Mouse (Mus musculus) CH12.LX (cell line): ENCODE results near the gene Hdc. TPM values are rescaled to one million over a fixed set of nuclear protein-coding genes. Genes with fewer than 3 reads are reported as not detected.

Experiments
- DNase-seq: peaks from one replicate; pipeline ENCODE4 v3.0.0-alpha.2; 2013; ENCODE audit errors: extremely low read depth
- H3K27ac ChIP-seq: 2 replicates; pipeline ENCODE4 v1.5.1; 2012; ENCODE audit warnings: low read depth, mild to moderate bottlenecking, control low read depth, moderate library complexity; ENCODE audit not compliant: insufficient read depth
- H3K27me3 ChIP-seq: replicated peaks from 2 replicates; pipeline ENCODE3; 2012; ENCODE audit warnings: inconsistent platforms
- H3K36me3 ChIP-seq, 2 experiments: replicated peaks in 1 of 2; 2 replicates each; pipeline versions ENCODE3 to v1.6.1; 2012; ENCODE audit warnings: inconsistent platforms in 1 of 2, low read length in 1 of 2, mild to moderate bottlenecking in 1 of 2, mixed read lengths in 1 of 2, moderate library complexity in 1 of 2; ENCODE audit not compliant: control insufficient read depth in 1 of 2, insufficient read depth in 1 of 2
- H3K4me1 ChIP-seq, 2 experiments: 2 replicates each; pipeline ENCODE4 v1.6.1; 2012; ENCODE audit warnings: inconsistent platforms in 1 of 2, moderate library complexity in 1 of 2; ENCODE audit not compliant: insufficient read depth in 2 of 2, control insufficient read depth in 1 of 2
- H3K4me2 ChIP-seq: 2 replicates; pipeline ENCODE4 v1.6.1; 2012; ENCODE audit warnings: low read depth, mild to moderate bottlenecking, control low read depth; ENCODE audit not compliant: poor library complexity, insufficient read depth, severe bottlenecking
- H3K4me3 ChIP-seq, 3 experiments: fragments of 150-350 bp in 1 of 3; sonication (generic) in 1 of 3; replicated peaks in 1 of 3; 2 replicates each; pipeline versions ENCODE3 to v1.5.1; 2011 to 2012; ENCODE audit warnings: low read depth in 2 of 3, low read length in 2 of 3, mild to moderate bottlenecking in 2 of 3, moderate library complexity in 2 of 3, control low read depth in 1 of 3, improper control_type of control experiment in 1 of 3, inconsistent platforms in 1 of 3, mixed read lengths in 1 of 3; ENCODE audit not compliant: poor library complexity in 1 of 3
- H3K79me2 ChIP-seq: replicated peaks from 2 replicates; pipeline ENCODE4 v1.6.1; 2012; ENCODE audit warnings: mild to moderate bottlenecking, moderate library complexity; ENCODE audit not compliant: control insufficient read depth, poor library complexity, insufficient read depth, severe bottlenecking; ENCODE audit errors: extremely low read depth
- H3K9ac ChIP-seq: 2 replicates; pipeline ENCODE4 v1.6.1; 2012; ENCODE audit warnings: low read depth, mild to moderate bottlenecking, control low read depth, moderate library complexity; ENCODE audit not compliant: insufficient read depth
- H3K9me3 ChIP-seq: replicated peaks from 2 replicates; pipeline ENCODE3; 2012; ENCODE audit warnings: low read length, inconsistent platforms, mixed read lengths
- BHLHE40 ChIP-seq: IDR thresholded peaks from 2 replicates; pipeline ENCODE4 v1.6.1; 2011; ENCODE audit warnings: mild to moderate bottlenecking, low read depth, low read length, improper control_type of control experiment
- CHD1 ChIP-seq: IDR thresholded peaks from 2 replicates; pipeline ENCODE4 v1.6.1; 2012; ENCODE audit warnings: low read depth, low read length, improper control_type of control experiment, inconsistent platforms
- CTCF ChIP-seq, 2 experiments: IDR thresholded peaks in 1 of 2; conservative IDR thresholded peaks in 1 of 2; 2 replicates each; pipeline ENCODE4 v1.5.1; 2011 to 2012; ENCODE audit warnings: low read depth in 2 of 2, low read length in 2 of 2, improper control_type of control experiment in 1 of 2, inconsistent platforms in 1 of 2, mild to moderate bottlenecking in 1 of 2, moderate library complexity in 1 of 2
- E2F4 ChIP-seq: IDR thresholded peaks from 2 replicates; pipeline ENCODE4 v1.6.1; 2011; ENCODE audit warnings: low read depth, low read length, improper control_type of control experiment; ENCODE audit not compliant: insufficient replicate concordance
- ELF1 ChIP-seq: IDR thresholded peaks from 2 replicates; pipeline ENCODE4 v1.6.1; 2014; ENCODE audit warnings: low read depth, mild to moderate bottlenecking, inconsistent platforms, low read length, improper control_type of control experiment
- EP300 ChIP-seq: IDR thresholded peaks from 2 replicates; pipeline ENCODE4 v1.6.1; 2011; ENCODE audit warnings: low read length, improper control_type of control experiment
- HCFC1 ChIP-seq: IDR thresholded peaks from 2 replicates; pipeline ENCODE4 v1.6.1; 2012; ENCODE audit warnings: low read depth, mild to moderate bottlenecking, inconsistent platforms, low read length, improper control_type of control experiment
- IRF4 ChIP-seq: IDR thresholded peaks from 2 replicates; pipeline ENCODE4 v1.6.1; 2014; ENCODE audit warnings: low read depth, mild to moderate bottlenecking, inconsistent platforms, low read length, improper control_type of control experiment
- JUND ChIP-seq: conservative IDR thresholded peaks from 2 replicates; pipeline ENCODE4 v1.6.1; 2011; ENCODE audit warnings: low read depth, low read length, improper control_type of control experiment
- MAZ ChIP-seq: IDR thresholded peaks from 2 replicates; pipeline ENCODE4 v1.6.1; 2012; ENCODE audit warnings: low read depth, mild to moderate bottlenecking, inconsistent platforms, low read length, improper control_type of control experiment, moderate library complexity
- MXI1 ChIP-seq: IDR thresholded peaks from 2 replicates; pipeline ENCODE4 v1.6.1; 2011; ENCODE audit warnings: mild to moderate bottlenecking, low read depth, low read length, improper control_type of control experiment
- MYC ChIP-seq: IDR thresholded peaks from 2 replicates; pipeline ENCODE4 v1.6.1; 2011; ENCODE audit warnings: low read depth, mild to moderate bottlenecking, improper control_type of control experiment, low read length
- NRF1 ChIP-seq: IDR thresholded peaks from 2 replicates; pipeline ENCODE4 v1.6.1; 2014; ENCODE audit warnings: low read depth, mild to moderate bottlenecking, inconsistent platforms, low read length, improper control_type of control experiment, moderate library complexity
- POLR2A ChIP-seq: IDR thresholded peaks from 2 replicates; pipeline ENCODE4 v1.6.1; 2011; ENCODE audit warnings: low read depth, mild to moderate bottlenecking, improper control_type of control experiment, low read length
- RAD21 ChIP-seq: IDR thresholded peaks from 2 replicates; pipeline ENCODE4 v1.6.1; 2011; ENCODE audit warnings: low read depth, mild to moderate bottlenecking, low read length, improper control_type of control experiment, moderate library complexity
- SMC3 ChIP-seq: IDR thresholded peaks from 2 replicates; pipeline ENCODE4 v1.6.1; 2011; ENCODE audit warnings: low read depth, low read length, improper control_type of control experiment
- TBP ChIP-seq: conservative IDR thresholded peaks from 2 replicates; pipeline ENCODE4 v1.6.1; 2011; ENCODE audit warnings: low read depth, low read length, improper control_type of control experiment
- TCF12 ChIP-seq: IDR thresholded peaks from 2 replicates; pipeline ENCODE4 v1.6.1; 2014; ENCODE audit warnings: low read depth, mild to moderate bottlenecking, inconsistent platforms, low read length, improper control_type of control experiment
- USF1 ChIP-seq: IDR thresholded peaks from 2 replicates; pipeline ENCODE4 v1.6.1; 2014; ENCODE audit warnings: low read depth, mild to moderate bottlenecking, inconsistent platforms, low read length, improper control_type of control experiment
- ZC3H11A ChIP-seq: IDR thresholded peaks from 2 replicates; pipeline ENCODE4 v1.6.1; 2012; ENCODE audit warnings: low read depth, mild to moderate bottlenecking, inconsistent platforms, low read length, improper control_type of control experiment
- ZMIZ1 ChIP-seq: IDR thresholded peaks from 2 replicates; pipeline ENCODE4 v1.6.1; 2012; ENCODE audit warnings: low read depth, mild to moderate bottlenecking, inconsistent platforms, low read length, improper control_type of control experiment
- ZNF384 ChIP-seq: IDR thresholded peaks from 2 replicates; pipeline ENCODE4 v1.6.1; 2012; ENCODE audit warnings: low read depth, low read length, improper control_type of control experiment, inconsistent platforms
- dilution Hi-C: fragments of 300-500 bp; cut with MboI; formaldehyde crosslinking; loops from 2 replicates; pipeline ENCODE4 v1.14.3; 2020; ENCODE audit warnings: low sequenced_read_pairs; ENCODE audit not compliant: extremely low pct_unique_long_range_greater_than_20kb, extremely low pct_ligation_motif_present
- in situ Hi-C: fragments of 300-500 bp; cut with MboI; formaldehyde crosslinking; loops from 3 replicates; pipeline ENCODE4 v1.14.3; 2019; ENCODE audit warnings: low sequenced_read_pairs, low pct_ligation_motif_present, low pct_unique_long_range_greater_than_20kb, mixed read lengths
- polyA plus RNA-seq: library from polyadenylated mRNA; unstranded; fragments of >175 nt; gene quantifications from 2 replicates; pipeline ENCODE4 v1.2.1, GENCODE M21; 2012; ENCODE audit warnings: low read depth; ENCODE audit not compliant: insufficient read length
- total RNA-seq, 2 experiments: library from RNA; depleted of rRNA; stranded (reverse); fragments of 300-350 nt in 1 of 2; fragments of >200 nt in 1 of 2; gene quantifications; 2 replicates each; pipeline ENCODE4 v1.2.3; 2012 to 2014

Gene Hdc
- total and polyA plus RNA-seq, 3 experiments = 1.5 to 1.8 (median 1.6) TPM

- H3K4me1 ChIP-seq = peaks cover 0 to 10% of the 10 kb centered on the region in 2 experiments; a peak in 1 of 4 replicates
- in situ Hi-C loops (loop anchor here (5.0 kb wide), 1 partner anchor 37 kb away; no protein-coding TSS in a partner anchor), dilution Hi-C loops (no loop called here)
- TF ChIP-seq SMC3 = no peak; the same call in 1 of the 2 replicates
- TF ChIP-seq ZNF384 = no peak
- no peak for TF ChIP-seq JUND
- peak in 1 of 2 experiments; percentile 17; a peak in 2 of 4 replicates for TF ChIP-seq CTCF (conservative IDR thresholded peaks at IDR 0.05 in 1 of 2, IDR thresholded peaks at IDR 0.05 in 1 of 2; ENCODE audit: low read depth in 2 of 2, low read length in 2 of 2)
- no peak for TF ChIP-seq NRF1
- TF ChIP-seq MAZ = no peak
- H3K36me3 ChIP-seq = peaks cover 60 to 89% of the 10 kb centered on the region in 2 experiments
- no peak overlapping the region for H3K9ac ChIP-seq
- DNase-seq = no peak
- no peaks in the 10 kb centered on the region for H3K27me3 ChIP-seq
- no peak overlapping the region for H3K27ac ChIP-seq
- H3K4me2 ChIP-seq = no peak overlapping the region
- peaks cover 10% of the 10 kb centered on the region for H3K9me3 ChIP-seq
- no peaks in the 10 kb centered on the region for H3K79me2 ChIP-seq
- H3K4me3 ChIP-seq = no peak overlapping the region
Measured at GRCm38 (mm10) chr2:126644768-126645167, 25.7 kb upstream of the Hdc start.

- Histone ChIP-seq H3K79me2 (no peaks in the 10 kb centered on the region), H3K9me3 (peaks cover 10% of the 10 kb centered on the region), H3K4me1 (peaks cover 6 to 24% of the 10 kb centered on the region in 2 experiments), H3K27ac (no peak overlapping the region), H3K4me3 (no peak overlapping the region), H3K27me3 (no peaks in the 10 kb centered on the region), H3K36me3 (peaks cover 40 to 72% of the 10 kb centered on the region in 2 experiments), H3K9ac (no peak overlapping the region), H3K4me2 (no peak overlapping the region)
- TF ChIP-seq CTCF (conservative IDR thresholded peaks at IDR 0.05 in 1 of 2, IDR thresholded peaks at IDR 0.05 in 1 of 2; ENCODE audit: low read depth in 2 of 2, low read length in 2 of 2) (peak in 1 of 2 experiments; percentile 32; a peak in 1 of 4 replicates), ZC3H11A (no peak)
- dilution Hi-C loops (no loop called here), in situ Hi-C loops (loop anchor here (5.0 kb wide), 1 partner anchor 33 kb away; no protein-coding TSS in a partner anchor)
- no peak for DNase-seq
Measured at GRCm38 (mm10) chr2:126640298-126640697, 21.2 kb upstream of the Hdc start.

GRCm38 (mm10) chr2:126635939-126636823 is 17.1 kb upstream of the Hdc start:
- in situ Hi-C loops (no loop called here), dilution Hi-C loops (no loop called here)
- peak overlapping the region; percentile 42 for H3K27ac ChIP-seq
- H3K4me2 ChIP-seq = no peak overlapping the region
- no peak overlapping the region; the same call in 1 of the 2 replicates for H3K9ac ChIP-seq
- H3K4me3 ChIP-seq = no peak overlapping the region
- H3K9me3 ChIP-seq = peaks cover 10% of the 10 kb centered on the region
- DNase-seq = peak; percentile 87
- H3K79me2 ChIP-seq = no peaks in the 10 kb centered on the region
- H3K27me3 ChIP-seq = no peaks in the 10 kb centered on the region
- H3K4me1 ChIP-seq = peaks cover 6 to 24% of the 10 kb centered on the region in 2 experiments
- peaks cover 28 to 68% of the 10 kb centered on the region in 2 experiments for H3K36me3 ChIP-seq
- TF ChIP-seq CHD1 (no peak), HCFC1 (peak; percentile 43; the same call in 1 of the 2 replicates), MYC (peak; percentile 74), CTCF (conservative IDR thresholded peaks at IDR 0.05 in 1 of 2, IDR thresholded peaks at IDR 0.05 in 1 of 2; ENCODE audit: low read depth in 2 of 2, low read length in 2 of 2) (no peak), JUND (peak; percentile 74), RAD21 (no peak), SMC3 (no peak), TBP (0 out of 2 replicates have a peak, but pooled peaks have one; percentile 32), BHLHE40 (peak; percentile 57), IRF4 (peak; percentile 40; the same call in 1 of the 2 replicates), TCF12 (0 out of 2 replicates have a peak, but pooled peaks have one; percentile 39), E2F4 (0 out of 2 replicates have a peak, but pooled peaks have one; percentile 37), ZMIZ1 (no peak), USF1 (no peak), MXI1 (peak; percentile 57; the same call in 1 of the 2 replicates), EP300 (peak; percentile 70), POLR2A (no peak), ELF1 (no peak), ZNF384 (no peak)
